Mouse (Mus musculus): ENCODE measurements around the gene Zfp385c.
"Not testable (repeated sequence)": the region's sequence is repeated elsewhere in the genome, so short reads cannot be mapped to it uniquely, and the experiment has no call there.

Gene Zfp385c

GRCm38 (mm10) chr11:100628056-100628455 lies 64.2 kb downstream of the Zfp385c start:
- DNase-seq (ENCODE audit: low read depth, low spot score), result no peak

GRCm38 (mm10) chr11:100626701-100627195 lies 65.5 kb downstream of the Zfp385c start:
- peak; percentile 46 for DNase-seq (ENCODE audit: low read depth, low spot score)

DNA sequence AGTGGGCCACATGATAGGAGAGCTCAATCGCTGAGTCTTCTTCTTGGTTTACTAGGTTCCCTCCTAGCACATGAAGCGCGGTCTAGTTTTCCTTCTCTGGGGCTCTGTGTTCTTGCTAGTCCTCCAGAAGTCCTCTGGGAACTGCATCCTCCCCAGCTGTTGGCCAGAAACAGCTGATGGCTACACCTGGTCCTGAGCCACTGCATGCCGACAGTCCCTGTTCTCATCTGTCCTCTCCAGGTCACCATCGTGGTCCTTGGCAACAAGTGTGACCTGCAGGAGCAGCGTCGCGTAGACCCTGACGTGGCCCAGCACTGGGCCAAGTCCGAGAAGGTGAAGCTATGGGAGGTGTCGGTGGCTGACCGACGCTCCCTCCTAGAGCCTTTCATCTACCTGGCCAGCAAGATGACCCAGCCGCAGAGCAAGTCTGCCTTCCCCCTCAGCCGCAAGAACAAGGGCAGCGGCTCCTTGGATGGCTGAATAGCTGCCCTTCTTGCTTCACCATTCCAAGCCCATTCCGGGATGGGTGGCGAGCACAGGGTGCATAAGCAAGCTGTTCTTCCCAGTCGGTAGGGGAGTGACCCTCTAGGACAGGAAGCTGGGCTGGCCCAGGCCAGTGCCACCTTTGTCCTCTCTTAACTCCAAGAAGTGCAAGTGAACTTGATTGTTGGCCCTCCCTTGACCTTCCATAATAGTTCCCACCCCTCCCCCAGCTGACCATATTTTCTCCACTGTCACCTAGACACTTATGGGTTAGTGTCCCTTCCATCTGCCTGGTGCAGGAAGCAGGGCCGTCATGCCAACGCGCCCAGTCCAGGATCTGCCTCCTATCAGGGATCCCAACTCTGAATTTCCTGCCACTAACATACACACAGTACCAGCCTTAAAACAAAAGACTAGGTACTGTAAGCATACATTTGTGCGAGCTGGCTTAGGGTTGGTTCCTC lies 66.2 kb downstream of the Zfp385c start:
- no peak for DNase-seq (ENCODE audit: low read depth, low spot score)

DNA sequence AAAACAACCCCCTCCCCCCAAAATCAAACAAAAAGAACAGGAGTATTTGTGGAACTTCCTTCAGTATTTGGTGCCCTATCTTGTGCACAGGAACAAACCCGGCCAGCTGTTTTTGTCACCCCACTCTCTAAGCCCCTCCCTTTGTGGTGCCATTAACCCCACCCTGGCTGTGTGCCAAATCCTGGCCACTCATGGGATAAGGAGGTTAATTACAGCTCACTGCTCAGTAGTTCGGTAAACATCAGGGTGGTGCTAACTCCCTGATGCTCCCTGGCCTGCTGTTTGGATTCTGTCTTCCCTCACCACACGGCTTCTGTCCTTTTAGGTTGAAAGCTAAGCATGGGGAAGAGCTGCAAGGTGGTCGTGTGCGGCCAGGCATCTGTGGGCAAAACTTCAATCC lies 68.4 kb downstream of the Zfp385c start:
- no peak for DNase-seq (ENCODE audit: low read depth, low spot score)

DNA sequence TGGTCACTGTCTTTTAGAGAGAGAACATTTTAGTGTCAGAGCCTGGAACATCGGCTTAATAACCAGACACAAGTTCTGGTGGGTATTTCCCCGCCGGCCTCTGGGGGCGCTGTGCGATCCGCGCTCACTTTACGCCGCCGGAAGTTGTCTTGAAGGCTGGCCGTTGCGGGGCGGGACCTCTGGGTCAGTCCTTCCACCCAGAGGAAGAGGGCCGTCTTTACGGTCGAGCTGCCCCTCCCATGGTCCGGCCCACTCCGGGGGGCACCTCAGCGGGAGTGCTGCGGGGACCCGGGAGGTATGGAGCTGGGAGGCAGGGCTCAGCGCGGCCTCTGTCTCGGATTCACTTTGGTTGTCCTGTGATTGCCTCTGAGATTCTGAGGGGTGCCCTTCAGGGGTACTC lies 69.5 kb downstream of the Zfp385c start:
- peak; percentile 91 for DNase-seq (ENCODE audit: low read depth, low spot score)

GRCm38 (mm10) chr11:100619982-100620381 lies 72.3 kb downstream of the Zfp385c start, which contains the start of gene Dnajc7:
Dnajc7 (minus strand) TSS chr11:100620168.
- no peak for DNase-seq (ENCODE audit: low read depth, low spot score)

DNA sequence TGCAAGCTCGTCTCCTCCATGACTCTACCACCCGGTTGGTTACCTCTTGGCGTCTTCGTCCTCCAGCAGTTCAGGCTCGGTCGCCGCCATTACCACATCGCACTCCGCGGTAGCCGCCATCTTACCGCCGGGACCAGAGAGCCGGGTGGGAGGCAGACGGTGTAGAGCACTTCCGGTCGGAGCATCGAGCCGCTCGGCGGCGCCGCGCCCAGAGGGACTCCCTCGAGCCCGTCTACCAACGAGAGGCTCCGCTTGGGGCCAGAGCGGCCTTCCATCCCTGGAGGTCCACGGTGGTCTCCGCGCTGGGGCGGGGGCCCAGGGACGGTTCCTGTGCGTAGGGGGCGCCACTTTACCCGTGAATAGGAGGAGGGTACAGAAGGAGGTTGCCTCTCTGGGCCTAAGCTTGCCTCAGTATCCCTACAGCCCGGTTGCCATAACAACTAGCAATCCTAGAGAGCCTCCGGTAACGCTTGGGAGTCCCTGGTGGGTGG lies 72.7 kb downstream of the Zfp385c start:
- DNase-seq (ENCODE audit: low read depth, low spot score), result peak; percentile 98

DNA sequence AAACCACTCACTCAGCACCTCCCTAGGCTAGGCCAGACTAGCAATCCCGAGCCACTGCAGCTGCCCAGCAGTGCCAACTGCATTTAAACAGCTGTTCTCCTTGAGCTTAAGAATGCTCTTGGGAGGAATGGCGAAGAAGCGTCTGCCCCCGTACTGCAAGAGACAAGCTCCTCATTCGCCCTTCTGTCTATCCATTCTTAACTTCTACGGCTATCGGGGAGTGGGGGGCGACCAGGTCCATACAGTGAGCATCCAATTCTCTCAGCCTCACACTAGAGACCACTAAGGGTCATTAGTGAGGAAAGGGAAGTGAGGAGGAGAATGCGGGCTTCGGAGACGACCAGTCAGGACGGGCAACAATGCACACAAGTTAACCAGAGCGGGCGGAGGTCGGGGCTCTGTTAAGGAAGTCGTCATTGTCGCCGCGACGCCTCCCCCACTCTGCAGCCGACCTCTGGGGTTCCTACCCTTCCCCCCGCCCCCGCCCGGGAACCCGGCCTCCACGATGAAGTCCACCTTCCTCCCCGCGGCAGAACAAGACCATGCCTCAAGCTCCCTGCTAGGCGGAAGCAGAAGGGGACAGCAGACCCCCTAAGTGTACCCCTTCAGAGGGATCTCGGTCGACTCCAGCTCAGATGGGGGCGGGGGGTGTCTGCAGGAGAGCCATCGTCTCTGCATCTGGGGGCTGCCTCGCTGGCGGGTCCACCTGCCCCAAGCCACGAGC lies 73.3 kb downstream of the Zfp385c start, which contains the start of gene Nkiras2:
Gene Nkiras2 (plus strand): TSS at position 484 of the 724 bp plus-strand sequence.
- peak; percentile 72 for DNase-seq (ENCODE audit: low read depth, low spot score)

- DNase-seq (ENCODE audit: low read depth, low spot score), result no peak
Measured at GRCm38 (mm10) chr11:100617480-100617879, 74.8 kb downstream of the Zfp385c start.

DNA sequence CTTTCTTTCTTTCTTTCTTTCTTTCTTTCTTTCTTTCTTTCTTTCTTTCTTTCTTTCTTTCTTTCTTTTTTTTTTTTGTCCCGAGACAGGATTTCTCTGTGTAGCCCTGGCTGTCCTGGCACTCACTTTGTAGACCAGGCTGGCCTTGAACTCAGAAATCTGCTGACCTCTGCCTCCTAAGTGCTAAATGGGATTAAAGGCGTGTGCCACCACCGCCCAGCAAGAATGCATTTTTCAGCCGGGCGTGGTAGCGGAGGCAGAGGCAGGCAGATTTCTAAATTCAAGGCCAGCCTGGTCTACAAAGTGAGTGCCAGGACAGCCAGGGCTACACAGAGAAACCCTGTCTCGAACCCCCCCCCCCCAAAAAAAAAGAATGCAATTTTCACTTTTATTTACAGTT lies 75.4 kb downstream of the Zfp385c start:
- not testable (repeated sequence) for DNase-seq (ENCODE audit: low read depth, low spot score)

DNA sequence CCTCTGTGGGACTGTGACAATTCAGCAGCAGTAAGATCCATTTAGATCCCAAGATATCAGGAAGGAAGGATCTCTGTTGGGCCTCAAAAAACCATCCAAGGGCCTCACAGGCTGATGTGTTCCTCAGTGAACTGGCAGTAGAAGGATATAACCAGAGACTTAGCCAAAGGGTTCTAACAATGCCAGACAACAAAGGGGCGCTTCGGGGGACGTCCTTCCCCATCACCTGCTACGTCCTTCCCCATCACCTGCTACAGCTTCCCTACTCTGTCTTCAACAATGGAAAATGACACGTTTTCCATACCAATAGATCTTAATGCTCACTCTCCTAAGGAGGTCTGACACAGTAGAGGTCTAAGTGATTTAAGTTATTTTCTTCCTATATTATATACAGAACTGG lies 75.9 kb downstream of the Zfp385c start:
- no peak for DNase-seq (ENCODE audit: low read depth, low spot score)

GRCm38 (mm10) chr11:100613241-100613640 lies 79.0 kb downstream of the Zfp385c start:
- peak; percentile 18 for DNase-seq (ENCODE audit: low read depth, low spot score)

DNA sequence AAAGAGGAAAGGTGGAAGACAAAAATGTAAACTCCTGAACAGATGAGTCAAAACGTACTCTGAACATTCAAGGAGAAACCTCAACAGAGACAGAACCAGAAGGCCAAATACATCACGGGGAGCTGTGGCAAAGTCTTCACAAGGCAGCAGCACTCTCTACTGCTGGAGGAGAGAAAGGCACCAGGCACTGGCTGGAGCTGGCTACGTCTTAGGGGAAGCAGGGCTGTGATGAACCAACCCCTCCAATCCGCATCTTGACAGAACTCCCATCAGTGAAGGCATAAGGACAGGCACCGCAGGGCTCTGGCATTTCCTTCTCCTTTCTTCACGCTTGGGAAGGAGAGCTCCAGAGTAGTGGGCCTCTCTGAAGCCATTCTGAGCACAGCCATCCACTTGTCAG lies 80.6 kb downstream of the Zfp385c start:
- no peak for DNase-seq (ENCODE audit: low read depth, low spot score)

DNA sequence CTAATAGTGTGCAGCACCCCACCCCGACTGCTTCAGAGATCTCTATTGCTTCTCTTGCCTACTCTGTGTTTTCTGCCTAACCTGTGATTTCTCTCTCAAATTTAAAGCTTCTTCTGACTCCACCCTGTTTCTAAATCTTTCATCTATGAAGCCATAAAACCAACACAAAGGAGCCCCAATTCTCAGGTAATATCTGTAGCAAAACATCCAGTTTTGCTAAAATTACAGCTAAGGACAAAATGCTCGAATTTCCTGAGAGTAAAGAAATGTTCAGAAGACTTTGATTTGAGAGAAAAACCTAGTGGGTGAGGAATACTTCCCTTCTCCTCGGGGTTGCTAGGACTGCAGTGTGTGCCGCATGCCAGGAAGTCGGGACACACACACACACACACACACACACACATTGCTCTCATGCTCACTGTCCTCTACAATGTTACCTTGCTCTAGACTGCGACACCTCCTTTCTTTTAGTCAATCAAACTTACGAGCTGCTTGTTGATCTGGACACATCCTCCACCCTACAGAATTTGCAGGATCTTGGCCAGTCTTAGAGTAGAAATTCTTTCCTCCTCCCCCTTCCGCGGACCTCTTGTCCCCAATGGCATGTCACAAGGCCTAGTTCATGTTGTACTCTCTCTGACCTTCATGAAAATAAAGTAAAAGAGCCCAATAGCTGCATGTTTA lies 82.1 kb downstream of the Zfp385c start:
- DNase-seq (ENCODE audit: low read depth, low spot score), result no peak

GRCm38 (mm10) chr11:100609355-100609996 lies 82.8 kb downstream of the Zfp385c start:
- no peak for DNase-seq (ENCODE audit: low read depth, low spot score)

- DNase-seq (ENCODE audit: low read depth, low spot score), result no peak
Measured at GRCm38 (mm10) chr11:100608796-100609195, 83.5 kb downstream of the Zfp385c start.

DNA sequence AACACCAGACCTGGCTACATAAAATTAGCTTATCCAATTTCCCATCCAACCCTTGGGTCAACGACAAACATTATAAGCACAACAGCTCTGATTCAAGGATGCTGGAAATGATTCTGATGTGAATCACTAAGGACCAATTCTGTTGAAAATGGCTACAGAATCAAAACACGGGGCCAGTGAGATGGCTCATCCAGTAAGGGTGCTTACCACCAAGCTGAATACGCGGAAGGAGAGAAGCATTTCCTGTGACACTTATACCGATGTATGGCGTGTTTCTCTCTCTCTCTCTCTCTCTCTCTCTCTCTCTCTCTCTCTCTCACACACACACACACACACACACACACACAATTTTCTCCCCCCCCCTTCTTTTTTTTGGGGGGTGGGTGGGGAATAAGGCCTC lies 85.1 kb downstream of the Zfp385c start:
- no peak for DNase-seq (ENCODE audit: low read depth, low spot score)

GRCm38 (mm10) chr11:100605451-100605850 lies 86.8 kb downstream of the Zfp385c start:
- DNase-seq (ENCODE audit: low read depth, low spot score), result no peak

DNA sequence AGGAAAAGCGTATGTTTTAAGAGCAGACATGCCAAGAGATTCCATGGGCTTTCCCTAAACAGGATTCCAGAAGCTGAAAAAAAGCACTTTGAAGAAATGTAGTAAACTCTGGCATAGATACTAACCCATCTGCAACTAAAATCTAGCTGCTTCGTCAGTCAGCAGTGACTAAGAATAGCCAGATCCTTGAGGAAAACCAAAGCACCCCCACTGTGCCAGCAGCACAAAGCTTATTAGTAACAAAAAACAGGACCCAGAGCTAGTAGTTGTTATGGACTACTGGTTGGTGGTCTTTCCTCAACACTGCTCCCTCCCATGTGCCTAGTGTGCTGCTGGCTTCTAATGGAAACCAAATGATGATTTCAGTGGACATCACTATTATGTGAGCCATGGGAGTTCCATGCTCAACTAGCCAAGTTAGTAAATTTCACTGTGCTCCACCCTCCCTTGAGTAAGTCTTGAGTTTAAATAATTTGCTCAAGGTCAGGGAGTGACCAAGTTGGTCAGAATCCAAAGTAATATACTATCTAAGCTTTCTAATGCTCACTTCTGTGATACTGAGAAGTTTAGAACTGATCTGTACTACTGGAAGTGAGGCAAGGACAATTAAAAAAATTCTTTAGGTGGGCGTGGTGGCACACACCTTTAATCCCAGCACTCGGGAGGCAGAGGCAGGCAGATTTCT lies 87.8 kb downstream of the Zfp385c start:
- DNase-seq (ENCODE audit: low read depth, low spot score), result no peak

DNA sequence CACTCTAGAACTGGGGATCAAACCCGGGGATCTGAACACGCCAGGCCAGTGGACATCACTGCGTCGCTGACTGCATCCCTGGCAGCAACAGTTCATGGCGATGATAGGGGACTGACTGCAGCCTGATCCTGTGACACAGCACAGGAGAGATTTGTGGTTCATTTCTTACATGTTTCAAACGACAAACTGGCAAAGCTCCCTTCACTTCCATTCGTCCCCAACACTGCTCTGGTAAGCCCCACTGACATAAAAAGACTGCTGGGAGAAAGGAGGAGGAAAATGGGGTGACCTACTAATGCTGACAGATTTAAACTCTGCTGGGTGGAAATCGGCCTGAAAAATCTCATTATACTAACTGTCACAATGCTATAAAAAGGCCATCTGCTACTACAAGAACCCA lies 88.4 kb downstream of the Zfp385c start:
- DNase-seq (ENCODE audit: low read depth, low spot score), result no peak

Data from forelimb bud, embryonic 11.5 days (tissue).